Mouse (Mus musculus) lung, adult 2 months (tissue): Measurements from ENCODE around the gene Klk1b1.

ENCODE experiments used
- CTCF ChIP-seq: fragments of 200-500 bp; IDR thresholded peaks from 2 replicates; pipeline ENCODE4 v1.5.1; 2011; ENCODE audit warnings: mild to moderate bottlenecking, low read length, control low read depth; ENCODE audit not compliant: insufficient read depth
- POLR2A ChIP-seq: fragments of 200-500 bp; IDR thresholded peaks from 2 replicates; pipeline ENCODE4 v1.6.1; 2011; ENCODE audit warnings: low read depth, mild to moderate bottlenecking, control low read depth, low read length, borderline replicate concordance; ENCODE audit errors: extremely low read depth

GRCm38 (mm10) chr7:43952703-43953102 lies 13.8 kb upstream of the Klk1b1 start:
- TF ChIP-seq POLR2A, result no peak
- no peak for TF ChIP-seq CTCF
